Mouse (Mus musculus) inflammation-experienced regulatory T-cells, adult 6 months (primary cell): Measurements from ENCODE around the gene Cilp2. TPM values are rescaled to one million over a fixed set of nuclear protein-coding genes. Genes with fewer than 3 reads are reported as not detected.

Experiments
- ATAC-seq: one replicate; pipeline ENCODE4 v1.8.0; 2017
- polyA plus RNA-seq, 3 experiments: library from polyadenylated mRNA; unstranded; fragments of 100-300 nt; shearing (Covaris generic); gene quantifications; one replicate each; pipeline ENCODE4 v1.2.1; 2017

The Cilp2 gene
- polyA plus RNA-seq, 3 experiments from 2014 or later, result not detected

DNA sequence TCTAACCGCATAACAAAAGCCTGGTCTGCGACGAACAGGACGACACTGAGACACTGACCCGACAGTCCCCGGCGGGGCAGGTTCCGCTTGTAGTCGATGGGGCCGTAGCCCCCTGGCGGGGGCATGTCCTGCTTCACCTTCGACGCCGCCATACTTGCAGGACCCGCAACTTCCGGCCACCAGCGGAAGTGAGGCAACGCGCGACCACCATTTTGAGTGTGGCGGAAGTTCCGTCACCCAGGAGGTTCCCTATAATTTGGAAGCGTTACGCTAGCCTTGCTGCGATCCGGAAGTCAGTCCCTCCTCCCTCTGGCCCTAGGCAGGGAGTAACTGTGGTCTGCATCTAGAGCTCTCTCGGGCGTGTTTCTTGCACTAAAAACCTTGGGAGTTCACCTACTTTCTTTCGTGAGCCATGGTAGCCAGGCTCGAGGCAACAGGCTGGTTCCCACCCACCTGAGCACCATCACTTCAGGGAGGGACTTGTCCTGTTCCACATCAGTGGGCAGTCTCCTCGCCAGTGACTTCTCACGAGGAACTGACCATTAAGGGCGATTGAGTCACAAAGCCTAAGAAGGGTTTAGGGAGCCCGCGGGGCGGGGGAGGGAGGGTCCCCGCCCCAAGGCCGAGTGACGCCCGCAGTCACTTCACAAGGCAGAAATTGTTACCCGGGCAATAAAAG, 14.1 kb upstream of the Cilp2 start:
- ATAC-seq, result peak; percentile 71

DNA sequence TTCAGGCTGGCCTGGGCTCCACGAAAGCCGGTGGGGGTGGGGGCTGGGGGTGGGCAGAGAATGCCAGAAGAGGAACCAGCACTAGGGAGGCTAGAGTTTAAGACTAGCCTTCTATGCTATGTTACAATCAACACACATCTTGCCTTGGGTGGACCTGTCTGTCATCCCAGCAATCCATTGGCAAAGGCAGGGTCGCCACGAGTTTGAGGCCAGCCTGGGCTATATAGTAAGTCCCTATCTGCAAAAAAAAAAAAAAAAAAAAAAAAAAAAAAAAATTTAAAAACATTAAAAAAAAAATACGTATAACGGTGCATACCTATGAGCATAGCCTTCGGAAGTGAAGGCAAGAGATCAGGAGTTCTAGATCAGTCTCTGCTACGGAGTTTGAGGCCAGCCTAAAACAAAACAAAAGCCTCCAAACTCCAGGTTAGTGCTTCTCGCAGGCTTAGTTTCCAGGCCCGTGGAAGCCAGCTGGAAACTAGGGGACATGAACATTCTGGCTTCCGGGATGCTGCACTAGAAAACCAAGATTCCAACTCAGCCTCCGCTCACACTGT, 13.5 kb upstream of the Cilp2 start:
- peak; percentile 35 for ATAC-seq

DNA sequence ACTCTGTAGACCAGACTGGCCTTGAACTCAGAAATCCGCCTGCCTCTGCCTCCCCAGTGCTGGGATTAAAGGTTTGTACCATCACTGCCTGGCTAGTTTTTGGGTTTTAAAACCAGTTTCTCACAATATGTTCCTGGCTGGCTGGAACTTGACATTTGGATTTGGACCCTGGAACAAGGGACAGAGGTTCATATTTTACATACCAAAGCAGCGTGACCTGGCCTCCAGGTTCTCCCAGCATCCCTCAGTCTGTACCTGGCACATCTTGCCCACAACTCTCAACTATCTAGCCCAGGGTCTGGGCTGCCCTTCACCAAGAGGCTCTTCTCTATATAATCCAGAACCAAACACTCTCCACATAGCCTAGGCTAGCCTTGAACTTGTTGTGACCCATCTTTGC, 12.4 kb upstream of the Cilp2 start:
- no peak for ATAC-seq

DNA sequence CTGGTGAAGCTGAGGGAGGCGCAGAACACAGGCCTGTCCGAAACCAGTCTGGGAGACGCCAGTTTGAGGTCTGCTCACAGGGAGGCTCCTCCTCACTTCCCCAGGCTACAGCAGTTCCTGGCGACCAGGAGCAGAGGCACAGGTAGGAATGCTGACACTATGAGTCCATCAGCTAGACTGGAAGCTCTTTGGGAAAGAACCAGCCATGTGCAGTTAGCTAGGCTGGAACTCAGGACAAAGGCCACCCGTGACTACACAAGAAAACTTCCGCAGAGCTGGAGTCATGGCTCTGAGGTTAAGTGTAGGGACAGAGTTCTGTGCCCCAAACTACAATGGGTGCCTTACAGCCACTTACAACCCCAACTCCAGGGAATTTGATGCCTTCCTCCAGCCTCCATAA, 10.4 kb upstream of the Cilp2 start:
- ATAC-seq, result no peak

DNA sequence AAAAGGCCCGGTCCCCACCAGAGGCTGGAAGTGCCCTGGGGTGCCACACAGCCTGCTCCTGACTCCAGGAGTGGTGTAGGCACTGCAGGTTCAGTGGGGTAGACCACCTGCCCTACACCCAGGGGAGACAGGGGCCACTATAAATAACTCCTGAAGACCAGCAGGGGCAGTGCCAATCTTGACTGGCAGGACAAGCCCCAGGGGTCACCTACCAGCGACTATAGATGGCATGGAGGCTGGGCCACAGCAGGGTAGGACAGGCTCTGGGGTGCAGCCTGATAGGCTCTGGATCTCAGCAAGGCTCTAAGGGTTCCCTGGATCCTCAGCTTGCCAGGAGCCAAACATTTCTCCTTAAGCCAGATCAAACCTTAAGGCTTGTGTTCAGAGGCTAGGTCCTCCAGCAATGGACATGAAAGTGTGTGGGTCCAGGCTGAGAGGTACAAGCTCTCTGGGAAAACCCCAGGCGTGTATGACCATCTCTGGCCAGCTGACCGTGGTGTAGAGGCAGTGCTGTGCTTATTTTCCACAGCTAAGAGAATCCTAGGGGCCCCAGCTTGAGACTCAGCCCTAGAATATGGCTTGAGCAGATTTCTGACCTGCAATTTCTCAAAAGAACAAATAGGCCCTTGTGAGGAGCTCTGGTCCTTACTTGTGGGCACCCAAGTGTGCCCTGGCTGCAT, 8.4 kb upstream of the Cilp2 start:
- ATAC-seq, result no peak

DNA sequence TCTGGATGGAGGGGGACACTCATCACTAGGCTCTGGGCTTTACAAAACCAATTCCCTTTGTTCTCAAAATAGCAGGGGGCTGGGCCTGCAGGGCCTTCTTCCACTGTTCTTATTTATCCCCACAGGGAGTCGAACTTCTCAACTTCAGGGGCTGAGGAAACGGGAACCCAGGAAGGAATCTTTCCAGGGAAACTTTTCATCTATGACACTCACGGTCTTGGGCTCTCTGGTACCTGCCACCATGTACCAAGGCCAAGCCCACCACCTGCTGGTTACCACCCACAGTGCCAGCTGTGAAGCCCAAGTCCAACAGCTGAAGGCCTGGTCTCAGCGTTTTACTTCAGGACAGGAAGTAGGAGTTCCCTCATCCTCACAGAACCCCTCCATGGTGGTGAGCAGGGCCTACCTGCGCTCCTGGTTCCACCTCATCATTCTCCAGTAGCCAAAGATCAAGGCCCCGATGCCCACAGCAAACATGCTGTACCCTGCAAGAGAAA, 7.4 kb upstream of the Cilp2 start:
- ATAC-seq, result no peak

DNA sequence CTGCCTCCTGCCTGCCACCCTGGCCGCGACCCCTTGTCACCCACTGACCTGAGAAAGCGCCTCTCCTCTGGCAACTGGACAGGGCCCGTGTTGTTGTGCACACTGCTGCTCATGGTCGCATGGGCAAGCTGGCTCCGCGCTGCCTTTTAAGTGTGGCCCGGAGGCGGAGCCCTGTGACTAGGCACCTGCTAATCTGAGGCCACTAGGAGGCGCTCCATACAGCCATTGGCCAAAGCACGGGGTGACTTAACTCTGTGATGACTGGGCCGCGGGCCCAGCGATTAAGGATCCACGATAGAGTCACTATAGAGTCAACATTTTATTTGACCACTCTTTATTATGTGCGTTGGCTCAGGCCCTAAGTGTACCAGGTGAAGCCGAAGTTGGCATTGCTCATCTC, 6.4 kb upstream of the Cilp2 start:
- ATAC-seq, result no peak

DNA sequence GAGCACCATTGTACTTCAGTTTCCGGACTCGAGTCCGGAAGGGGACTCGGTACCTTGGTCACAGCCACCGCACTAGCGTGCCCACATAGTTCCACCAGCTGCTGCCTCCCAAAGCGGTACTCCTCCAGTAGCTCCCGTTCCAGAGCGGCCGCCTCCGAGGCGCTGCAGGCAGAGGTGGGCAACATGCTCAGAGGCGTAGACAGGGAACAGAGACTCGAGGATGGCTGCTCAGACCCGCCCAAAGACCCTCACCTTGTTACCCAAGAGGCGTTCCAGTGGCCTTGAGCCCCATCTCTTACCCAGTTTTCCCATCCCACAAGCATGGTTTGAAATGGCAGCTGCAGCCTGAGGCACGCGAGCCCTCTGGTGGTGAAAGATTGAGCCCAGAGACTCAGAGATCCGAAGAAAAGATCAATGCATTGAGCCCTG, 3.3 kb upstream of the Cilp2 start:
- no peak for ATAC-seq

DNA sequence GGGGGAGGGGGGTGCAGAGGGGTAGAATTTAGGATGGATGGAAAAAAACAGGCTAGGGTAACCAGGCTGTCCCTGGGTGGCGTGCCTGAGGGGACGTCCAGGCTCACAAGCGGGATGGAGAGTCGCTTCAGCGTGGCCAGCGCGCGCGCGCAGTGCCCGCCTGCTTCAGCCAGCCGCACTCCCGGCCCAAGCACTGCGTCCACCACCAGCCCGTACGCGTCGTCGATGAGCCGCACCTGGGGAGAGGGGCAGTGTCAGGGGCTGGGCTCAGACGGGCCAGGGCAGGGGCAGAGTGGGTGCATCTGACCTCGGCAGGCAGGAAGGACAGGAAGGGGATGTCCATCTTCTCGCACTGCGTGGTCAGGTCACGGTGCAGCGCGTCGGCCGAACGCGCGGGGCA, 1.4 kb upstream of the Cilp2 start:
- ATAC-seq, result no peak

DNA sequence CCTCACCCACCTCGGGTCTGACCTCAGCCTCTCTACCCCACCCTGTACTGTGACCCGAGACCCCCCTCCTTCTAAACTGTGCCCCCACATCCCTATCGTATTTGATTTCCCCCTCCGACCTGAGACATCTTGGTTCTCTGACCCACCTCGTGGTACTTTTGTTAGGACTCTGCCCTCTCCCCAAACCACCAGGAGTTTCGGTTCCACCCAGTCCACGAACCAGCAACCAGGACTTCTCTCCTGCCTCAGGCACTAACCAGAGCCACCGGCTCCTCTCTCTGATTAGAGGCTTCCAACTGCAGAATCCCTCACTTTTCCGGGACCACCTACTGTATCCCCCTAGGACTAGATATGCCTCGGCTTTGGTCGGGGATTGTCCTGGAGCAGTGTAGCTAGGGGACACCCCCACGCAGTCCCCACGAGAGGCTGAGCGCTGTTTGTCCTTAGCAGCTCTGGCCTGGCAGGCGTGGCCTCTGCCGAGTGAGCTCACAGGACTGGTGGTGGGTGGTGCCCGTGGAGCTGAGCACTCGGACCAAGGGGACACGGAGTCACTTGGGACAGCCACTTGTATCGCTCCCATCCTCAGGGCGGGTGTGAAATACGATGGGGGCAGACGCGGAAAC, 868 bp upstream of the Cilp2 start:
- no peak for ATAC-seq

DNA sequence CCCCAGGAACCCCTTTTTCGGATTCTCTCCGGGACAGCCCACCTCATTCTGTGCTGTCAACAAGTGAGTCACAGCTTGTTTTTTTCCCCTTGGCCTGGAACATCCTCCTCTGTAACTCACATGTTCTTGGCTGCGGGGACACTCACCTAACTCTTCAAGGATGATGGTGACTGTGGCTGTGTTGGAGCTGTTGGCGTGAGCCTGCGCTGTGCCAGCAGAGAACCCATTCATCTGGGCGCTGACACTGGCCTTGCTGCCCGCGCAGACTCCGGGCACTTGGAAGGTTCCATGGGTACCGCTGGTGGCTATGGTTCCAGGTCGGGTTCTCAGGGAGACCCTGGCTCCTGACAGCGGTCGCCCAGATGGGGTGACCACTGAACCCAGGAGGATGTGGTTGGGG, 3.3 kb downstream of the Cilp2 start:
- ATAC-seq, result no peak

DNA sequence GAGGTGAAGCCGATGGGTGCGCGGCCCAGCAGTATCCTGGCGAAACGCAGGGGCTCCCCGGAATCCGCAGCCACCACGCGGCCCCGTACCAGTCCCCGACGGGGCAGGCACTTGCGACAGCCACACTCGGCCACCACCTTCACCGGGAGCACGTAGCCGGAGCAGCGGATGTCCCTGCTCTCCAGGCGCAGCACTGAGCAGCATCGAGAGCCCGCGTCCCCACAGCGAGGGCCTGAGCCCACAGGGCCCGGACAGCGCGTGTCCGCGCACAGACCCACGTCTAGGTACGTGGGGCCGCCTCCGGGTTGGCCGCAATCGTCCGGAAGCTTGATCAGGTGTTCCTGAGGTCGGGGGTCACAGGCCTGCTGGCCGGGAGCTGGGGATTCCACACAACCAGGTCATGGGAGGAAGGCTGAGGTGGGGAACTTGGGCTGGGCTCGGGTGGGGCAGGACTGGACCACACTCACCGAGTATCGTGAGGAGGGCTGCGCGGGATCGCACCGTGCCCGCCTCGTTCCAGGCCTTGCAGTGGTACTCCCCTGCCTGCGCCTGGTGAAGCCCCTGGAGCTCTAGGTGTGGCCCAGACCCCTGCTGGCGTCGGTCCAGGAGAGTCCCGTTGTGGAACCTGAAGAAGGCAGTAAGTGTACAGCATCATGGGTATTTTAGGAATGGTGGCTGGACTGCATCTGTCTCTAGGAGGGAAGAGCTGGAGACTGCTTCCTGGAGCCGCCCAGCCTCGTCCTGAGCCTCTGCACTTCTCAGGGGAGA, 4.5 kb downstream of the Cilp2 start:
- no peak for ATAC-seq

DNA sequence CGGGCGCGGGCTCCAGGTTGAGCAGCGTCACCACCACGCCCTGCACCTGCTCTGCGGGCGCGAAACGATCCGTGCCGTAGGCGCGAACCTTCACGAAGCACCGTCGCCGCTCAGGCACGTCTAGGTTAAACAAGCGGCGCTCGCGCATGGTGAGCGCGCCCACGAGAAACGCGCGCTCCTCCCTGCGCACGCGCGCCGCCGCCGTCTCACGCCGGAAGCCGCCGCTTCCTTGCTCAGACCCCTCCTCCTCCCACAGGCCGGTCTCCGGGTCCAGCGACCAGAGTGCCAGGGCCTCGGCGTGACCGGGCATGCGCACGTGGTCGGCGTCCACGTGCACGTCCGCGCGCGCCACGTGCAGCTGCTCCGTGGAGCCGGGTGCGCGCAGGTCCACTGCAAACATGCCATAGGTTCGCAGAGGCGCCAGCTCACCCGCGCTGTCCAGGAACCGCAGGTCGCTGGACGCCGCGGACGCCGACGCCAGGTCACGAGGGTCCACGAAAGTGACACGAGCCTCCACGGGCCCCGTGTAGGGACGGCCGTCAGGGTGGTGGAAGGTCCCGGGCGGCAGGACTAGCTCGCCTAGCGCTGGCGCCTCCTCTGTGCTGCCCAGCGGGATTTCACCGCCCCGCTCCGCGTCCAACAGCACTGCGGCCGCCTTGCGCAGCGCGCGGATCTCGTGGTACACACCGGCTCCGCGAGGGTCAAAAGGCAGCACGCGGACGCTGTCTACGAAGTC, 5.3 kb downstream of the Cilp2 start:
- ATAC-seq, result no peak

DNA sequence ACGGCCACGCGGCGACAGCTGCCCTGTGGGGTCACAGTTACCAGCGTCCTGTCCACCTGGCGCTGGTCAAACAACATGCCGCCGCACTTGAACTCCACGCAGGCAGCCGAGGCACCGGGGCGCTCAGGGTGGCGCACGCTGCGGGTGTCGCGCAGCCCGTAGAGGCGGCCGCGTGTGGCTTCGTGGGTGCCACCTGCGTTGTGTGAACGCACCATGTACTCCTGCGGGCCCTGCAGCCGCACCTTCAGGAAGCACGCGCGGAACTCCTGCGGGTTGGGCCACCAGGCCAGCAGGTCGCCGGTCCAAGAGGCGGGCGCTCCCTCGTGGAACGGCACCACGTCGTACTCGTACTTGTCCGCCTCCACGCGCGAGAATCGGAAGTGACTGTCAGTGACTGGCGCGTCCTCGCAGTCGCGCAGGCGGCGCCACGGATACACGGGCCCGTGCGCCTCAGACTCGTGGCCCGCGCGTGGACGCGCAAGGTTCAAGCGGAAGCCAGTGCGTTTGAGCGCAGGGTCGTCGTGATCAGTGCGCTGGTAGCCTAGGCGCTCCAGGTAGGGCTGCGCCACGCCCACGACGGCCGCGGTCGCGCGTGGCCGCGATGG, 6.1 kb downstream of the Cilp2 start:
- no peak for ATAC-seq

DNA sequence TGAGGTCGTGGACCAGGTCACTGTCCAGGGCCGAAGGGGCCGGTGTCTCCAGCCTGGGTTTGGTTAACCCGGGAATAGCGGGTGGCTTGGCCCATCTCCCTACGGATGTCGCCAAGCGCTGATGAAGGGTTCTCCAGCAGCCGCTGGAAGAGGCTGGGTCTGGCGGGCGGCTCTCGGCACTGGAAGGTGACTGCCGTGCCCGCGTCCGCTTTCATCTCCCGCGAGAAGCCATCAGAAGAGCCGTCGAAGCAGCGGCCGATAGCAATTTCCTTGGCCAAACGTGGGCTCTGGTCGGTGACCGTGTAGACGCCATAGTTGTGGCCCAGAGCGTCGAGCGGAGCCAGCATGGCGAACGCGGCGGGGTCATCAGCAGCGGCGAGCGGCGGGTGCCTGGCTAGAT, 6.6 kb downstream of the Cilp2 start:
- ATAC-seq, result no peak

DNA sequence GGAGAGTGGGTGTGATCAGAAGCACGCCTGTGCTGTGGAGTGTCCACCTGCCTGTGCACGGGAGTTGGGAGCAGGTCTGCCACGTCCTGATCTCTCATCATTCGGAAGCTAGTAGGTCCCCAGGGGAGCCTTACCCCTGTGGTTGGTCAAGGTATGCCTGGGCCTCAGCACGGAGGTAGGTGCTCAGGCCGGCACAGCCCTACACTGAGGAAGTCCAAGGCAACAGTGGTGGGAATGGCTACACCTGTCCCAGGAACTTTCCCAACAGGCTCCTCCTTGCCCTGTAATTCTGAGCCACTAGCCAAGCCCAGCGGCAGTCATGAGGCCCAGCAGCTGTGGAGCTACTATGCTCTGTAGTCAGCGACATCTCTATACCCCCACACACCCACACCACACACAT, 7.8 kb downstream of the Cilp2 start:
- no peak for ATAC-seq

DNA sequence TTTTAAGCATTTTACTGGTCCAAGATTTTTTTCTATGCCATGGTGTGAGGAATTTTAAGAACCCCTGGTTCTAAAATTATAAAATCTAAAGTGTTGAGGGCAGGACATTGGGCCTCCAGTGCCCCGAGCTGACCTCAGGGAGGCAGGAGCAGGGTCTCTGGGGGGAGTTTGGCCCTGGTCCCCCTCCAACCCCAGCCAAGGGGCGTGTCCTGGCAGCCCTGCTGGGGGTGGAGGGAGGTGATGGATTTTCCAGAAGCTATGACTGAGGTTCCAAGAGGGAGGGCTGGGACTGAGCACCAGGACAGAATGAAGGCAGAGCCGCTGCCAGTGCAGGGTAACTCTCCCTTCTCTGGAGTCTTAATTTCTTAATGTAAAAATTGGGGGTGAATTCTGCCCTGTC, 9.5 kb downstream of the Cilp2 start:
- no peak for ATAC-seq

DNA sequence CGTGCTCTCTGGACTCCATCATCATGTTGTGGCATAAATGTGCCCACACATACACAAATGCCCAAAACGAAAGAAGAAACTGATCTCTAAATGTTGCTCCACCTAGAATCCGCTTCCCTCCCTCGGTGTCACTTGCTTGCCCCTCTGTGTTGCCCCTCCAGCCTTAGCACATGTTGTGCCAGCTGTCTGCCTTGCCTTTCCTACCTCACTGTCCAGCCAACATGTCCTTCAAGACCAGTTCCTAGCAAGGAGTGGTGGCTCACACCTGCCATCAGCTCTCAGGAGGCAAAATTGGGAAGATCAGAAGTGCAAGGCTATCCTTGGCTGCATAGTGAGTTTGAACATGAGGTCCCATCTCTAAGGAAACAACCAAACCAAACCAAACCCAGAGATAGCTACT, 10.1 kb downstream of the Cilp2 start:
- no peak for ATAC-seq

DNA sequence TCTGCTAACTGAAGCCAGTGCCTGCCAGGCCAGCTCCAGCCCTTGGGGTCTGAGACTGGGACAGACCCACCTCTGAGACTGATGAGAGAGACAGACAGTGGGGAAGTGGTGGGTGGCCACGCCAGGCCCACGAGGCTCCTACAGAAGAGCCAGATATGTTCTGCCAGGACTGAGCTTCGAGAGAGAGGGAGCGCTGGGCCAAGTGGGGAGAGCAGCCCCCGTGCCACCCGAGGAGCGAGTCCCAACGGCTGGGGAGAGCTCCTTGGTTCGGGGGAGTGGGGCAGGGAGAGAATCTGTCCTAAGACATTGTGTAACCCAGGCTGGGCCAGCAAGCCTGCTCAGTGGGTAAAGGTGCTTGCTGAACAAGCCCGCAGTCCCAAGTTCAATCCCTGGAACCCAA, 10.5 kb downstream of the Cilp2 start:
- no peak for ATAC-seq

DNA sequence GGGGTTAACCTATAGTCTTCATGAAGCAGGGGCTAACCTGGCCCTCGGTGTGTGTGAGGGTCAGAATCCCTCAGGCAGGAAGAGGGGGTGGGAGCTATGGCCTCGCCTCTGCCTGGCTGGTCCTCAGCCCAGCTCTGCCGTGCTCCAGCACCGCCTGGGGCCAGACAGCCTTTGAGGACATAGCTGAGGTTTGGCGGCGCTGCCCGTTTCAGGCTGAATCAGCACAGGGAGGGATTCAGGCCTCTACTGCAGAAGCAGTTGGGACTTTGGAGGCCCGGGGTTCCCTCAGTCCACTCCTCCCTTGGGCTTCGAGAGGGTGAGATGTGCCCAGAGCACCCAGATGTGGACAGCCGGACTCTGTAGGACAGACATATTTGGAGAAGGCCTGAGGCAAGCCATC, 11.4 kb downstream of the Cilp2 start:
- no peak for ATAC-seq

DNA sequence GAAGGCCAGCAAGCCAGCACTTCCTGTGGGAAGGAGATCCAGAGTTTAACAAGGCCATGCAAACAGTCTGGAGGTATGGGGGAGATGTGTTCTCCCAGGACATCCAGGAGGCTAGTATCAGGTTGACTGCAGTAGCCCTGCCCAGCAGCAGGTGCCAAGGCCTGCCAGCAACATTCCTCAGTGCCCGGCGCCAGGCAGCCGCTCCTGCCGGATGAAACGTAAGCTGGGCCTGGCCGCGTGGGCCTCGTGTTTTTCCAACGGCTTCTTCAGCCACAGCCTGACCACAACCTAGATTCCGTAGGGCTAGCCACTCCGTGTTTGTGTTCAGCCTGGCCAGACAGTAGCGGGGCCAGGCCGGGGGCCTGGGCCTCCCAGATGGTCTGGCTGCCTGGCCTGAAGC, 12.8 kb downstream of the Cilp2 start:
- no peak for ATAC-seq

DNA sequence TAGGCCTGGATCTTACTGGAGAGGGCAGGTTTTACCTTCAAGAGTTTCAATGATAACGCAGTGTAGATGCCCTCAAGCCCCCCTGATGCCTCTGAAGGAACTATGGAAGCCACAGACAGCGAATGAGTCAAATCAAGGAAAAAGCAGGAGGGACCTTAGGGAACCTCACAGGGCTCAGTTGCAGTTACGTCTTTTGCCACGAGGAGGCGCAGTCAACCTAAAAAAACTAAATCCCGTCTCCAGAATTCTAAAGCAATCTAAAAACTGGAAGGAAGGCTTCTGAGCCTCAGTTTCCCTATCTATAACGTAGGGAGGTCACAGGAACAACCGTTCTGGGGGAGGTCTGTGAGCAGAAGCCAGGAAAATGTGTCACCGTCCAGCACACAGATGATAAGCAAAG, 13.3 kb downstream of the Cilp2 start:
- ATAC-seq, result no peak
